Mouse (Mus musculus) liver, embryonic 11.5 days (tissue): ENCODE results near the gene Eno3. TPM values are rescaled to one million over a fixed set of nuclear protein-coding genes. Genes with fewer than 3 reads are reported as not detected.
A peak's percentile ranks its signal among the peaks of the same experiment; 100 is the strongest.

Source experiments
- ATAC-seq: fragments of 200-750 bp; cut with Nextera tagmentation; replicated peaks from 2 replicates; pipeline ENCODE4 v1.8.0; 2017; ENCODE audit warnings: moderate number of reproducible peaks, mild to moderate bottlenecking, moderate TSS enrichment, moderate library complexity; ENCODE audit not compliant: low FRiP score
- DNase-seq: peaks from one replicate; pipeline ENCODE4 v3.0.0-alpha.2; 2017; ENCODE audit warnings: low spot score
- H3K27ac ChIP-seq: fragments of 300-500 bp; sonication (generic); 2 replicates; pipeline ENCODE4 v1.5.1; 2014; ENCODE audit warnings: mild to moderate bottlenecking, low read depth, low read length, control low read depth
- H3K27me3 ChIP-seq: fragments of 300-500 bp; sonication (generic); replicated peaks from 2 replicates; pipeline ENCODE4 v1.6.1; 2014; ENCODE audit warnings: low read length, mixed read lengths; ENCODE audit not compliant: control insufficient read depth, insufficient read depth
- H3K36me3 ChIP-seq: fragments of 300-500 bp; sonication (generic); 2 replicates; pipeline ENCODE4 v1.6.1; 2014; ENCODE audit warnings: mild to moderate bottlenecking, low read length, moderate library complexity, mixed read lengths; ENCODE audit not compliant: control insufficient read depth, insufficient read depth
- H3K4me1 ChIP-seq: fragments of 300-500 bp; sonication (generic); replicated peaks from 2 replicates; pipeline ENCODE4 v1.6.1; 2014; ENCODE audit warnings: low read length, mixed read lengths; ENCODE audit not compliant: control insufficient read depth, insufficient read depth
- H3K4me2 ChIP-seq: fragments of 300-500 bp; sonication (generic); 2 replicates; pipeline ENCODE4 v1.6.1; 2014; ENCODE audit warnings: mild to moderate bottlenecking, control low read depth, moderate library complexity
- H3K4me3 ChIP-seq: fragments of 300-500 bp; sonication (generic); 2 replicates; pipeline ENCODE4 v1.5.1; 2014; ENCODE audit warnings: low read depth, low read length, control low read depth
- H3K9ac ChIP-seq: fragments of 300-500 bp; sonication (generic); 2 replicates; pipeline ENCODE4 v1.6.1; 2014; ENCODE audit warnings: low read depth, low read length, control low read depth
- H3K9me3 ChIP-seq: fragments of 300-500 bp; sonication (generic); 2 replicates; pipeline ENCODE4 v1.6.1; 2016; ENCODE audit warnings: low read length, inconsistent platforms, mixed read lengths; ENCODE audit not compliant: control insufficient read depth
- WGBS: fragments of 180-500 bp; shearing (Covaris S2); extraction: QIAGEN DNeasy Blood & Tissue Kit; methylation state at CpG from one replicate; pipeline ENCODE4 v1.1.7; 2014; 5-methylcytosine and 5-hydroxymethylcytosine counted together
- polyA plus RNA-seq: library from polyadenylated mRNA; unstranded; fragments of >200 nt; fragmentation: Nextera tagmentation; extraction: Ambion mirVana; gene quantifications from 2 replicates; pipeline ENCODE4 v1.2.1, GENCODE M21; 2014

Eno3 gene
- polyA plus RNA-seq, 1 experiment from 2014 or later, result 20.1 TPM

- Histone ChIP-seq H3K27ac (peak overlapping the region; percentile 82), H3K4me2 (peak overlapping the region; percentile 52), H3K9me3 (no peaks in the 10 kb centered on the region), H3K9ac (no peak overlapping the region), H3K4me1 (peaks cover 34% of the 10 kb centered on the region), H3K27me3 (no peaks in the 10 kb centered on the region), H3K36me3 (0 out of 2 replicates have a peak, but pooled peaks cover under 1% of the 10 kb centered on the region), H3K4me3 (no peak overlapping the region)
- DNase-seq, result no peak
- ATAC-seq, result no peak
- 82% methylated on average over 1 of the region's 1 CpGs for WGBS
Measured at GRCm38 (mm10) chr11:70637764-70638163, 19.2 kb upstream of the Eno3 start.

GRCm38 (mm10) chr11:70638293-70638692 lies 18.7 kb upstream of the Eno3 start:
- H3K9ac ChIP-seq, result peak overlapping the region; percentile 47
- no peaks in the 10 kb centered on the region for H3K27me3 ChIP-seq
- DNase-seq, result no peak
- no peak for ATAC-seq
- H3K9me3 ChIP-seq, result no peaks in the 10 kb centered on the region
- H3K27ac ChIP-seq, result peak overlapping the region; percentile 82
- H3K4me3 ChIP-seq, result peak overlapping the region; percentile 23; the same call in 1 of the 2 replicates
- WGBS, result 57% methylated on average over 1 of the region's 1 CpGs
- H3K4me2 ChIP-seq, result peak overlapping the region; percentile 52
- H3K4me1 ChIP-seq, result peaks cover 34% of the 10 kb centered on the region
- peaks cover 4% of the 10 kb centered on the region; the same call in 1 of the 2 replicates for H3K36me3 ChIP-seq

- peak within 1 kb of the TSS; percentile 52 for H3K4me2 ChIP-seq
- peak within 1 kb of the TSS; percentile 23 for H3K4me3 ChIP-seq
- peak; percentile 92 for ATAC-seq
- H3K9me3 ChIP-seq, result no peaks in the 10 kb centered on the region
- H3K9ac ChIP-seq, result peak within 1 kb of the TSS; percentile 47
- peak within 1 kb of the TSS; percentile 82 for H3K27ac ChIP-seq
- H3K27me3 ChIP-seq, result no peaks in the 10 kb centered on the region
- peaks cover 4% of the 10 kb centered on the region for H3K36me3 ChIP-seq
- peak; percentile 46 for DNase-seq
- WGBS, result 7% methylated on average over 5 of the region's 5 CpGs
- peaks cover 34% of the 10 kb centered on the region for H3K4me1 ChIP-seq
Measured at GRCm38 (mm10) chr11:70638714-70639278, 18.2 kb upstream of the Eno3 start, which contains the start of gene Gp1ba. TSS of gene Gp1ba (plus strand) at chr11:70639122.

GRCm38 (mm10) chr11:70639976-70640375 lies 17.0 kb upstream of the Eno3 start:
- no peak for ATAC-seq

GRCm38 (mm10) chr11:70641241-70641640 lies 15.8 kb upstream of the Eno3 start:
- peaks cover 43% of the 10 kb centered on the region for H3K4me1 ChIP-seq

More at GRCm38 (mm10) chr11:70639976-70640375, 17.0 kb upstream of the Eno3 start:
- Histone ChIP-seq H3K4me2 (peak overlapping the region; percentile 52), H3K27me3 (no peaks in the 10 kb centered on the region), H3K9me3 (no peaks in the 10 kb centered on the region), H3K27ac (0 out of 2 replicates have a peak overlapping the region, but pooled peaks have one; percentile 82), H3K36me3 (peaks cover 13% of the 10 kb centered on the region), H3K9ac (0 out of 2 replicates have a peak overlapping the region, but pooled peaks have one; percentile 11), H3K4me1 (peaks cover 34% of the 10 kb centered on the region), H3K4me3 (peak overlapping the region; percentile 23)
- 79% methylated on average over 8 of the region's 8 CpGs for WGBS
- DNase-seq, result no peak

GRCm38 (mm10) chr11:70643051-70643450 lies 14.0 kb upstream of the Eno3 start:
- Histone ChIP-seq H3K4me2 (peak overlapping the region; percentile 13), H3K27me3 (no peaks in the 10 kb centered on the region), H3K9ac (no peak overlapping the region), H3K4me3 (no peak overlapping the region), H3K4me1 (peaks cover 34% of the 10 kb centered on the region), H3K9me3 (no peaks in the 10 kb centered on the region), H3K36me3 (peaks cover 17% of the 10 kb centered on the region), H3K27ac (no peak overlapping the region)
- 90% methylated on average over 6 of the region's 6 CpGs for WGBS
- ATAC-seq (no peak), DNase-seq (no peak)

More at GRCm38 (mm10) chr11:70641241-70641640, 15.8 kb upstream of the Eno3 start:
- 76% methylated on average over 7 of the region's 7 CpGs for WGBS
- no peak overlapping the region; the same call in 1 of the 2 replicates for H3K4me2 ChIP-seq
- no peaks in the 10 kb centered on the region for H3K9me3 ChIP-seq
- peak overlapping the region; percentile 25; the same call in 1 of the 2 replicates for H3K4me3 ChIP-seq
- ATAC-seq (no peak), DNase-seq (no peak)
- no peak overlapping the region; the same call in 1 of the 2 replicates for H3K27ac ChIP-seq
- no peaks in the 10 kb centered on the region for H3K27me3 ChIP-seq
- peaks cover 17% of the 10 kb centered on the region for H3K36me3 ChIP-seq
- H3K9ac ChIP-seq, result peak overlapping the region; percentile 45; the same call in 1 of the 2 replicates

GRCm38 (mm10) chr11:70644564-70645103 lies 12.4 kb upstream of the Eno3 start:
- Histone ChIP-seq H3K9me3 (no peaks in the 10 kb centered on the region), H3K27me3 (no peaks in the 10 kb centered on the region), H3K4me2 (no peak overlapping the region), H3K9ac (0 out of 2 replicates have a peak overlapping the region, but pooled peaks have one; percentile 9), H3K4me1 (peaks cover 33% of the 10 kb centered on the region), H3K4me3 (no peak overlapping the region), H3K36me3 (peaks cover 25% of the 10 kb centered on the region), H3K27ac (no peak overlapping the region)
- ATAC-seq, result no peak
- WGBS, result 94% methylated on average over 8 of the region's 8 CpGs
- DNase-seq, result no peak

- Histone ChIP-seq H3K9me3 (no peaks in the 10 kb centered on the region), H3K9ac (peak overlapping the region; percentile 70), H3K4me3 (peak overlapping the region; percentile 92), H3K27ac (peak overlapping the region; percentile 81), H3K4me2 (peak overlapping the region; percentile 82), H3K36me3 (peaks cover 33% of the 10 kb centered on the region), H3K27me3 (no peaks in the 10 kb centered on the region), H3K4me1 (peaks cover 34% of the 10 kb centered on the region)
- no peak for DNase-seq
- no peak for ATAC-seq
- WGBS, result 87% methylated on average over 12 of the region's 12 CpGs
Measured at GRCm38 (mm10) chr11:70645461-70646258, 11.3 kb upstream of the Eno3 start.
